Mouse (Mus musculus) urinary bladder, adult 2 months (tissue): ENCODE measurements around the gene Col19a1. TPM values are rescaled to one million over a fixed set of nuclear protein-coding genes. Genes with fewer than 3 reads are reported as not detected.

Source experiments
- DNase-seq: peaks from one replicate; pipeline ENCODE4 v3.0.0; 2022; ENCODE audit warnings: low spot score
- polyA plus RNA-seq: library from polyadenylated mRNA; depleted of rRNA; stranded (reverse); fragments of >200 nt; gene quantifications from 2 replicates; pipeline ENCODE4 v1.2.3, GENCODE M21; 2012; rRNA removed

Gene Col19a1
- polyA plus RNA-seq, 1 experiment = 0.70 TPM

GRCm38 (mm10) chr1:24226941-24227711, 360.1 kb downstream of the Col19a1 start:
- no peak for DNase-seq

- DNase-seq = no peak
Observed at GRCm38 (mm10) chr1:24225825-24226526, 361.3 kb downstream of the Col19a1 start.

DNA sequence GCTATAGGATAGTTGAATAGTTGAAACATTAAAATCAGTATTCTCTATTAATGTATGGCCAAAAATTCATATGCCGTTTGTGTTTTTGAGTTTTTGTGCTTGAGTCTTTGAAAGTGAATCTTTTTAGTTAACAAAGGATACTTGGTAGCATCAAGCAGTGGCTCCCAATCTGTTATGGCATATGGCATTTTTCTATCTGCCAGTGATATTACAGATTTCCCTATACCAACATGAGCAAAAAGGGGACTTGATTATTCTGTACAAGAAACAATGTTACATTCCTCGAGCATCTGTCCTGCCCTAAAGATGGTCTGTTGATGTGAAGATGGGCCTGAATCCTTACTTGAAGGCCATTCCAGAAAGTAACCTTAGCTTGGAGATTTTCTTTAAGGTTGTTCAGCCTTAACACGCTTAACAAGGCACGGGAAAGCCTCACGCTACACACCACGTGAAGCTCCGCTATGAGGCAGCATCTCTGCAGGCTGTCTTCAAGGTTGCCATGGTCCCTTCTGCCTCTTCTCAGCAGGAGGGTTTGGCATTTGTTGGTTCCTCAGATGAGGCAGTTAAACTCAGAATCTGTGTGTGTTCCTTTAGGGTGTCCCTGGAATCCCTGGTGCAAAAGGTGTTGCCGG, 364.2 kb downstream of the Col19a1 start:
- DNase-seq = no peak

GRCm38 (mm10) chr1:24222231-24222630, 365.0 kb downstream of the Col19a1 start:
- no peak for DNase-seq

DNA sequence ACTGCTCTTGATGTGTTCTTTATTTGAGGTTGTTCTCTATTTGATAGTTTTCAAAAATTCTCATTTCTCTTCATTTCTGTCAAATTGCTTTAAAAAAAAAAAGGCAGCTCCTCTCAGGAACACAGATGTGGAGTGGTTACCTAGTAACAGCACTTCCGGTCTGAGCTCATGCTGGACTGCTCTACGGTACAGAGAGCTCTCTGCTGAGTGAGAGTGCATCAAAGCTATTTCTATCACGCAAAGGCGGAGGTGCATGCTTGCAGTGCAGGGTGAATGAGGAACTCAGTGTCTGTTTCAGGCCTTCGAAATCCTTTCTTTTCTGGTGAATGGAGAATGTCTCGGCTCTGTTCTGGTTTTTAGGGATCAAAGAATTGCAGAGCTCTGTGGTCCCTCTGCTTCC, 368.2 kb downstream of the Col19a1 start:
- no peak for DNase-seq

Other genes with a start within 250 kb of the Col19a1 start
- 44.6 and 48.0 TPM in 2 replicates for gene Lmbrd1, start 91.2 kb upstream of the Col19a1 start, polyA plus RNA-seq